Mouse (Mus musculus): ENCODE measurements around the gene Gm10320. TPM values are rescaled to one million over a fixed set of nuclear protein-coding genes. Genes with fewer than 3 reads are reported as not detected.
A peak's percentile ranks its signal among the peaks of the same experiment; 100 is the strongest.

Gm10320 gene
- polyA plus RNA-seq, 1 experiment from 2014 or later, result 1.2 TPM

DNA sequence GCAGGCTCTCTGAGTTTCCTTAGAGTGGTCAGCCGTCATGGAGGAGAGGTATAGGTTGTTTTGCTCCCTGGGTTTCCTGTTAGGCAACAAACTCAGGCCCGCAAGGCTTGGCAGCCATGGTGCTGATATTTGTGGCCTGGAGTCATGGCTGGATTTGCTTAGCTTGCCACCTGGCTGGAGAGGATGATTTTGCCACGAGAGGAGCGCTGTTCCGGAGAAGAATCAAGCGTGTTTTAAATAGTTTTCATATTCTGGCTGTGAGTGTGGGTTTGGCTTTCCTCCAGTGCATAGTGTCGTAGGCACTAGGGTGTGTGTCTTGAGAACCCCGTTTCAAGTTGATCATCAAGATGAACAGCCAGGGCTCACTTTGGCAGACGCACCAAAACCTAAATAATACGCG, 6.3 kb upstream of the Gm10320 start:
- Histone ChIP-seq H3K27ac (no peak overlapping the region), H3K27me3 (ENCODE audit: control insufficient read depth, insufficient read depth, low read length) (peaks cover 71% of the 10 kb centered on the region), H3K4me2 (replicated peaks) (no peak overlapping the region), H3K9me3 (ENCODE audit: control insufficient read depth, low read length) (no peaks in the 10 kb centered on the region), H3K9ac (no peak overlapping the region), H3K36me3 (replicated peaks; ENCODE audit: control insufficient read depth, insufficient read depth) (no peaks in the 10 kb centered on the region), H3K4me3 (replicated peaks; ENCODE audit: low read length) (no peak overlapping the region), H3K4me1 (replicated peaks; ENCODE audit: control insufficient read depth, insufficient read depth, low read length) (0 out of 2 replicates have a peak, but pooled peaks cover 4% of the 10 kb centered on the region)
- ATAC-seq (ENCODE audit: low FRiP score), result no peak
- no peak for DNase-seq (ENCODE audit: low spot score)
- 68% methylated on average over 11 of the region's 11 CpGs for WGBS

DNA sequence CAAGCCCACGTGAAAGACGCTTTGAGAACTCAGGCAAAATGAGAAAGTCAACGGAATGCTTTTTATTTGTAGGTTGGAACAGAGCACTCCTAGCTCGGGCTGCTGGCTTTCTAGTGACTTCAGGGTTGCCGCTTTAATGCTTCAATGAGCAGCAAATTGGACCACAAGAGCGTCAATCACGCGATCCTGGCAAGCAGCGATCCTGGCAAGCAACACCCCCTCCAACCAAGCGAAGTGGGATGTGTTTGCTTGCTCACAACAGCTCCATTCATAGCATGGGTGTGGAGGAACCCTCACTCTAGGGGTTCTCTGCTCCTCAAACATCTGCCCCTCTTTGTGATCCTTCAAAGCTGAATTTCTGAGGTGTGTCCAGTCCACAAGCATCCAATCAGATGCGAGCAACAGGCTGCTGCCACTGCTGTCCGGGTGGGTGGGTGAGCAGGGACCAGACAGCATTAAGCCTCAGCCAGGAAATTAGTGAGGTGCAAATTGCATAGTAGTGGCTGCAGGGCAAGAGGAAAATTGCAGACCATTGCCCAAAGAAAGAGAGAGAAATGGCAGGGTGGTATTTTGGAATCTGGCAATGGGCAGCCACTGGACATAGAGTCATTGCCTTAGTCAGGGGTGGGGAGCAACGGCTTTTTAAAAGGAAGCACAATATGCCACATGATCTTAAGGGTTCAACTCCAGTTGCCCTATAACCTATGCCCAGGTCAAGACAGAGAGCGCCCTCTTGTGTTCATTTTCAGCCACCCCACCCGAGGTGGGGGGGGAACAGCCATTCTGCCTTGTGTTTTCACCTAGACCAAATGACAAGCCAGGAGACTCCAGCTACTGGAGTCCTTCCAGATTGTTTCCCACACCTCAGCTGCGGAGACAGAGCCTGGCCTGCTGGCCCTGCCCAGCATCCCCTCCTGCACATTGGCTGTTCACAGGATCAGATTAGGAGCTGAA, 5.4 kb upstream of the Gm10320 start:
- H3K4me1 ChIP-seq (replicated peaks; ENCODE audit: control insufficient read depth, insufficient read depth, low read length), result no peaks in the 10 kb centered on the region
- WGBS, result 16% methylated on average over 16 of the region's 16 CpGs
- DNase-seq (ENCODE audit: low spot score) (peak; percentile 62), ATAC-seq (ENCODE audit: low FRiP score) (peak; percentile 77; the same call in 1 of the 2 replicates)
- H3K27me3 ChIP-seq (ENCODE audit: control insufficient read depth, insufficient read depth, low read length), result peaks cover 62% of the 10 kb centered on the region
- H3K27ac ChIP-seq, result no peak overlapping the region
- no peaks in the 10 kb centered on the region for H3K9me3 ChIP-seq (ENCODE audit: control insufficient read depth, low read length)
- no peaks in the 10 kb centered on the region for H3K36me3 ChIP-seq (replicated peaks; ENCODE audit: control insufficient read depth, insufficient read depth)
- no peak overlapping the region for H3K4me2 ChIP-seq (replicated peaks)
- H3K9ac ChIP-seq, result no peak overlapping the region
- H3K4me3 ChIP-seq (replicated peaks; ENCODE audit: low read length), result no peak overlapping the region

DNA sequence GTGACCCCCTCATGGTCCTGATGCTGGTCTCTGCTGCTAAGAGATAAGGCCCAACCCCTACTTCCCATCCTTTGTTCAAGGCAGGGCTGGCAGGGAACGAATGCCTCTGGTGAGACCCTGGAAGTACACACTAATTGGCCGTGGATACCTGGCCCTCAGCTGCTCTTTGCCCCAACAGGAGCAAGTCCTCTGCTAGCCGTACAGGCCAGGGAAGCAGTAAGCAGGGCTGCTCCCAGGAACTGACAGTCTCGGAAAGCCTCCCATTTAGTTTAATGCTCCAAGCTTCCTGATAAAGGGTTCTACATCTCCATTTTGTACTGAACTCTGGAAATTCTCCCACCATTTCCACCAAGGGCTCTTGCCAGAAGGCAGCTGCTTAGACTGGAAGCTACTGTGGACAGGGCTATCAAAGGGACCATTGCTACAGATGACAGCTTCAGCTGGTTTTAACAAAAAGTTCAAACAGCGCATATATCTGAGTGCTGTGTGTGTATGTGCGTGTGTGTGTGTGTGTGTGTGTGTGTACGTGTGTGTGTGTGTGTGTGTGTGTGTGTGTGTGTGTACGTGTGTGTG, 2.8 kb upstream of the Gm10320 start:
- DNase-seq (ENCODE audit: low spot score), result no peak
- H3K4me1 ChIP-seq (replicated peaks; ENCODE audit: control insufficient read depth, insufficient read depth, low read length), result no peaks in the 10 kb centered on the region
- H3K4me2 ChIP-seq (replicated peaks), result no peak overlapping the region
- H3K27ac ChIP-seq, result no peak overlapping the region
- WGBS, result 67% methylated on average over 8 of the region's 8 CpGs
- H3K27me3 ChIP-seq (ENCODE audit: control insufficient read depth, insufficient read depth, low read length), result peaks cover 36% of the 10 kb centered on the region
- no peak for ATAC-seq (ENCODE audit: low FRiP score)
- no peak overlapping the region for H3K9ac ChIP-seq
- H3K36me3 ChIP-seq (replicated peaks; ENCODE audit: control insufficient read depth, insufficient read depth), result no peaks in the 10 kb centered on the region
- no peaks in the 10 kb centered on the region for H3K9me3 ChIP-seq (ENCODE audit: control insufficient read depth, low read length)
- H3K4me3 ChIP-seq (replicated peaks; ENCODE audit: low read length), result no peak overlapping the region

DNA sequence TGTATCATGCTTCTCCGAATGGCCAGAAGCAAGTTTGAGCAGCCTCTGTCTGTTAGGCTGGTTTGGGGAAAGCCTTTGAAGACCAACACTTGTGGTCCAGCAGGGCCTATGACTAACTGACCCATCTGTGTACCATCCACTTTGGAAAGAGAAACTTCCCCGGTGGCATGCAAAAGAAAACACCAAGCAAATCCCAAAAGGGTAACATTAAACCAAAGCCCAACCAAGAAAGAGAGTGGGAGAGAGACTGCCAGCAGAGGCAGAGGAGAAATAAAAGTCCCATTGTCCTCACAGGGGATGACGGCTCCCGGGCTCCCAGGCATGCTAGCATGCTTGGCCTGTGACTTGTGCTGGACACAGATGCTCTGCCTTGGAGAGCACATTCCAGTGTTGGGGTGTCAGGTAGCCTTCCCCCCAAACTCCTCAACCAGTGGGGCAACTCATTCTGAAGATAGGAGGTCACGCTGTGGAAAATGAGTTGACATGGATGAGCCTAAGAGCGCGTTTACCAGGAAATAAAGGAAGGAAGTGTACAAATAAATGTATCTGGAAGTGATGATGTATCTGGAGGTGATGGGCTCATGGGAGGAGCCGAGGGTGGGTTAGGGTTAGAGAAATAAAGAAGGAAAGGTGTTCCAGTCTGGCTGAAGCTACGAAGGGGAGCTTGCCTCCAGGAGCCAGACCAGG, 911 bp upstream of the Gm10320 start:
- Histone ChIP-seq H3K4me3 (replicated peaks; ENCODE audit: low read length) (no peak overlapping the region), H3K4me2 (replicated peaks) (no peak overlapping the region), H3K4me1 (replicated peaks; ENCODE audit: control insufficient read depth, insufficient read depth, low read length) (no peaks in the 10 kb centered on the region), H3K9me3 (ENCODE audit: control insufficient read depth, low read length) (no peaks in the 10 kb centered on the region), H3K36me3 (replicated peaks; ENCODE audit: control insufficient read depth, insufficient read depth) (no peaks in the 10 kb centered on the region), H3K27me3 (ENCODE audit: control insufficient read depth, insufficient read depth, low read length) (peaks cover 17% of the 10 kb centered on the region), H3K27ac (no peak overlapping the region), H3K9ac (no peak overlapping the region)
- no peak for ATAC-seq (ENCODE audit: low FRiP score)
- 63% methylated on average over 9 of the region's 9 CpGs for WGBS
- DNase-seq (ENCODE audit: low spot score), result no peak

DNA sequence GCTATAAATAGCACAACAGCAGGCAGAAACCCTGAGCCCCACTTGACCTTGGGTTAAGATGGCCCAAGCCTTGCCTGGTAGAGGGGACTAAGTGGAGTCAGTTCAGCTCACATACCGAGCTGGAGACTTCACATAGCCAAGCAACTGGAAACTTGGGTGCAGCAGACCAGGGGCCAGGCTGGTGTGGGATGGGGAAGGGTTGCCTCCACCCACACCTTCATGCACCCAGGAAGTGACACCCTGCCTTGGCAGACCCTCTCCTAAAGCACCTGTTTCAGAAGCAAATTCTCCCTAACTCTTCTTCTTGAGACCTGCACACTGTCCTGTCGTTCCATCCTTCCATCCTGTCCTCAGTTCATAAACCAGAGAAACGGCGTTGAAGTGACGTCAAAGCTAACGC, 5.1 kb downstream of the Gm10320 start:
- ATAC-seq (ENCODE audit: low FRiP score) (no peak), DNase-seq (ENCODE audit: low spot score) (no peak)
- Histone ChIP-seq H3K9me3 (ENCODE audit: control insufficient read depth, low read length) (no peaks in the 10 kb centered on the region), H3K4me3 (replicated peaks; ENCODE audit: low read length) (no peak overlapping the region), H3K27me3 (ENCODE audit: control insufficient read depth, insufficient read depth, low read length) (no peaks in the 10 kb centered on the region), H3K4me1 (replicated peaks; ENCODE audit: control insufficient read depth, insufficient read depth, low read length) (no peaks in the 10 kb centered on the region), H3K36me3 (replicated peaks; ENCODE audit: control insufficient read depth, insufficient read depth) (no peaks in the 10 kb centered on the region), H3K4me2 (replicated peaks) (no peak overlapping the region), H3K27ac (no peak overlapping the region), H3K9ac (no peak overlapping the region)
- WGBS, result 94% methylated on average over 6 of the region's 6 CpGs

DNA sequence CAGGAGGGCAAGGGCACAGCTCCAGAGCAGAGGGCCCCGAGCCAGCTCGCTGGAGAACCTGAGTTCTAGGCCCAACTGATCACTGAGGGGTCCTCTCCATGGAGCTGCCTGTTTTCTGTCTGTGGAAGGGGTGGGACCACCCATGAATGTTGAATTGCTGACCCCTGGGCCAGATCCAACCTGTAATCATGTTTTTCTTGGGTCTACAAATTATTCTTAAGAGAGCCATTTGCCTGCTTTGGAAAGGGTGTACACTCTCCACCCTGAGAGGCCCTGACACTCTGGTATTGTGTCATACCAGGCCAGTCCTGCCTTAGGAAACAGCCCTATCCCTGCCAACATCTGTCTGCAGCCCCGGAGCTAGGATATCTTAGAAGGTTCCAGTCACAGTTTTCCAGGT, 5.6 kb downstream of the Gm10320 start:
- ATAC-seq (ENCODE audit: low FRiP score) (no peak), DNase-seq (ENCODE audit: low spot score) (no peak)
- no peak overlapping the region for H3K9ac ChIP-seq
- 74% methylated on average over 3 of the region's 3 CpGs for WGBS
- H3K27me3 ChIP-seq (ENCODE audit: control insufficient read depth, insufficient read depth, low read length), result no peaks in the 10 kb centered on the region
- H3K27ac ChIP-seq, result no peak overlapping the region
- H3K36me3 ChIP-seq (replicated peaks; ENCODE audit: control insufficient read depth, insufficient read depth), result no peaks in the 10 kb centered on the region
- H3K4me3 ChIP-seq (replicated peaks; ENCODE audit: low read length), result no peak overlapping the region
- no peaks in the 10 kb centered on the region for H3K9me3 ChIP-seq (ENCODE audit: control insufficient read depth, low read length)
- H3K4me2 ChIP-seq (replicated peaks), result no peak overlapping the region
- H3K4me1 ChIP-seq (replicated peaks; ENCODE audit: control insufficient read depth, insufficient read depth, low read length), result no peaks in the 10 kb centered on the region

DNA sequence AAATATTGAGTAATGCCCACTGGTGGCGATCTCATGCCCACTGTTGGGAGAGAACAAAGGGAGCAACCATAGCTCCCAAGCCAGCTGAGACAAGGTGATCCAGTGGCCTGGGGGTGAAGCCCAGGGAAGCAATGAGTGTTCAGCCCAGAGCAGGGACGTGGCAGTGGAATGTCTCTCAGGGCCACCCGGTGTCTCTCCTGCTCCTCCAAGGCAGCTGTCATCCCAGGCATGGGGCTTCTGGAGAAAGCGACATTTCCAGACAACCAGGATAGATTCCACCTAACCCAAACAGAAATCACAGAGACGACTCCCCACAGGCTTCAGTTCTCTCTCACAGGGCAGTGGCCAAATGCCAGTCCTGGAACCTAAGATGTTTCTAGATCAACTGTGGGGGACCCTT, 6.4 kb downstream of the Gm10320 start:
- Histone ChIP-seq H3K4me2 (replicated peaks) (no peak overlapping the region), H3K27ac (no peak overlapping the region), H3K4me3 (replicated peaks; ENCODE audit: low read length) (no peak overlapping the region), H3K27me3 (ENCODE audit: control insufficient read depth, insufficient read depth, low read length) (no peaks in the 10 kb centered on the region), H3K9ac (no peak overlapping the region), H3K9me3 (ENCODE audit: control insufficient read depth, low read length) (no peaks in the 10 kb centered on the region), H3K36me3 (replicated peaks; ENCODE audit: control insufficient read depth, insufficient read depth) (no peaks in the 10 kb centered on the region), H3K4me1 (replicated peaks; ENCODE audit: control insufficient read depth, insufficient read depth, low read length) (no peaks in the 10 kb centered on the region)
- DNase-seq (ENCODE audit: low spot score) (no peak), ATAC-seq (ENCODE audit: low FRiP score) (no peak)
- 82% methylated on average over 5 of the region's 5 CpGs for whole genome bisulfite sequencing

DNA sequence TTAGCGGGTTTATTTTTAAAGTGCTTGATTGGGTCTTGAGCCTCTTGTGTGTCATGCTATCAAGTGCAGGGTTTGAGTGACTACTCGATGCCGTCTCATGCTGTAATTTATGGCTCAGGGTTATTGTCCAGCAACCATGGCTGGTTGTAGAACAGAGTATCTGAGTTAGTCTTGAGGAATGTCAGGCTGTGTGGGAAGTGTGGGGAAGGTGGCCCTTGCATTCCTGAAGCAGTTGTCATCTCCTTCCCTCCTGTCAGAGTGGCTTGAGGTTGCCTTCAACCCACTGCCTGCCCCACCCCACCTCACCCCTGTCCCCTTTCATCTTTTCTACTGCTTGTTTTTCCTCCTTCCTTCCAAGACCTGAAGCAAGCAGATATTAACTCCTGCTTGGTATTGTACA, 13.8 kb downstream of the Gm10320 start:
- H3K27ac ChIP-seq, result no peak overlapping the region
- H3K9me3 ChIP-seq (ENCODE audit: control insufficient read depth, low read length), result no peaks in the 10 kb centered on the region
- DNase-seq (ENCODE audit: low spot score) (no peak), ATAC-seq (ENCODE audit: low FRiP score) (no peak)
- no peak overlapping the region for H3K4me2 ChIP-seq (replicated peaks)
- H3K36me3 ChIP-seq (replicated peaks; ENCODE audit: control insufficient read depth, insufficient read depth), result no peaks in the 10 kb centered on the region
- H3K9ac ChIP-seq, result no peak overlapping the region
- no peaks in the 10 kb centered on the region for H3K27me3 ChIP-seq (ENCODE audit: control insufficient read depth, insufficient read depth, low read length)
- H3K4me1 ChIP-seq (replicated peaks; ENCODE audit: control insufficient read depth, insufficient read depth, low read length), result no peaks in the 10 kb centered on the region
- H3K4me3 ChIP-seq (replicated peaks; ENCODE audit: low read length), result no peak overlapping the region
- 85% methylated on average over 3 of the region's 3 CpGs for WGBS

DNA sequence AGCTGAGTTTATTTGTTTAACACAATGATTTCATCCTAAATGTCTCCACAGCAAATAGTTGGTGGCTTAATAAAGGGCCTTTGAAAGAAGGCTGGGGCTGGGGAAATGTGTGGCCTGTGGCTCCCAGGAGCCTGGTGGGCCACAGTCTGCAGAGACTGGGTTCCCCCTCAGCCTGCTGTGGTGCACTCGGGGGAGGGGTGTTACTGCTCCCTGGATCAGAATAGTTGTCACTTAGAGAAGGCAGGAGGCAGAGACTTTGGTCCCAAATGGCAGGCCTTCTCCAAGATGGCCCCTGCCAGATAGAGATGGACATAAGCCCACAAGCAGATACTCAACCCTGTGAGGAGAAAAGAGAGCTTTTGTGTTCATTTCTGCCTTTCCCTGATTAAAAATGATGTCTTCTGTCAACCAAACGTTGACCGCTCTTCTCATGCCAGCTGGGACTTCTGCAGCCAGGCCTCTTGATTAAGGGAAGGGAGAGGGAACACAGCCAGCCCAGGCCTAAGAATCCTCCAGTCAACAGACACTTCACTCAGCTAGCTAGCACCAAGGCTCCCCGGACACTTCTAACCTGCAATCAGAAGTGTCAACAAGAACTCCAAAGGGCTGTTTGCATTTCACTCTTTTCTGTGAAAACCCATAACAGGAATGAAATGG, 14.8 kb downstream of the Gm10320 start:
- H3K36me3 ChIP-seq (replicated peaks; ENCODE audit: control insufficient read depth, insufficient read depth), result no peaks in the 10 kb centered on the region
- DNase-seq (ENCODE audit: low spot score) (no peak), ATAC-seq (ENCODE audit: low FRiP score) (no peak)
- H3K4me3 ChIP-seq (replicated peaks; ENCODE audit: low read length), result no peak overlapping the region
- no peaks in the 10 kb centered on the region for H3K9me3 ChIP-seq (ENCODE audit: control insufficient read depth, low read length)
- H3K27me3 ChIP-seq (ENCODE audit: control insufficient read depth, insufficient read depth, low read length), result no peaks in the 10 kb centered on the region
- no peak overlapping the region for H3K9ac ChIP-seq
- WGBS, result 66% methylated on average over 4 of the region's 4 CpGs
- no peak overlapping the region for H3K4me2 ChIP-seq (replicated peaks)
- H3K4me1 ChIP-seq (replicated peaks; ENCODE audit: control insufficient read depth, insufficient read depth, low read length), result no peaks in the 10 kb centered on the region
- H3K27ac ChIP-seq, result no peak overlapping the region

Measured in hindbrain, embryonic 14.5 days (tissue).